Mouse (Mus musculus) neutrophil, adult 5-6 weeks (primary cell): Measurements from ENCODE around the gene Ccdc191. TPM values are rescaled to one million over a fixed set of nuclear protein-coding genes. Genes with fewer than 3 reads are reported as not detected.
A peak's percentile ranks its signal among the peaks of the same experiment; 100 is the strongest.

ENCODE experiments used
- ATAC-seq: fragments of 151-379, 151-347 bp; 2 replicates; pipeline ENCODE4 v1.8.0; 2017; ENCODE audit warnings: mild to moderate bottlenecking, moderate TSS enrichment; ENCODE audit not compliant: insufficient number of reproducible peaks, poor library complexity, low FRiP score, severe bottlenecking; ENCODE audit errors: extremely low read depth
- total RNA-seq: library from RNA; stranded (forward); fragments of 200-1000 nt; gene quantifications from 2 replicates; pipeline ENCODE4 v1.2.3, GENCODE M21; 2017

Ccdc191 gene
- total RNA-seq, result 8.3 and 12.4 TPM in 2 replicates

DNA sequence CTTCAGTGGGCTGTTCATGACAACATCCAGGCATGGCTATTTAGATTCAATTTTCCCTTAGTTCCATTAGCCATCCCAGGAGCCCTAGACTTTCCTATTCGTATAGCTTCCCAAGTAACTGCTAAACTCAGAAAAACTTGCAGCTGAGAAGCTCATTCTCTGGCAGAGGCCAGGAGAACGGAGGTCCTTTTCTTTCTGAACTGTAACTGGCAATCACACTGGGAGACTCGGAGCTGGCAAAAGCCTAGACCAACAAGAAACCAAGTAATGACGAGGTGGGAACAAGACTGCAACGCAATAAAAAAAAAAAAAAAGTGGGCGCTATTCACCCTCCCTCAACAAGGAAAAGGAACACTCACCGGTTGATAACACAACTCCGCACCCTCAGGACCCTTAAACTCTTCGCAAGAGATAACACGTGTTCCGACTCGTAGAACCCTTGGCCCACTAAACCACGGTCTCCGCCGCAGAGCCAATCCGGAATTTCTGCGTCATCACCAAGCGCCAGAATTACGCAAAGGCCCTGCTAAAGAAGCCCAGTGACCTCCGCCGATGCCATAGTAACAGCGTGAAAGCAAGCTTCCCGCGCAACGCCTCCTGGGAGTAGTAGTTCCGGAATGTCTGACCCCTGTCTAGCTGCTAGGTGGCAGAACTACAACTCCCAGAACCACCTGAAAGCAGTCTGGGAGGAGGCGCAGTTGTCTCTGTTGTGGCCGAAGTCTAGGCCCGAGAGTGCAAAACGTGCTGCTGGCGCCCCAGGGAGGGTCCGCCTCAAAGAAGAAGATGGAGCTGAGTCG lies at the start of gene Ccdc191:
Gene Ccdc191 (plus strand): TSS at position 593 of the 797 bp plus-strand sequence.
- peak; percentile 99 for ATAC-seq

DNA sequence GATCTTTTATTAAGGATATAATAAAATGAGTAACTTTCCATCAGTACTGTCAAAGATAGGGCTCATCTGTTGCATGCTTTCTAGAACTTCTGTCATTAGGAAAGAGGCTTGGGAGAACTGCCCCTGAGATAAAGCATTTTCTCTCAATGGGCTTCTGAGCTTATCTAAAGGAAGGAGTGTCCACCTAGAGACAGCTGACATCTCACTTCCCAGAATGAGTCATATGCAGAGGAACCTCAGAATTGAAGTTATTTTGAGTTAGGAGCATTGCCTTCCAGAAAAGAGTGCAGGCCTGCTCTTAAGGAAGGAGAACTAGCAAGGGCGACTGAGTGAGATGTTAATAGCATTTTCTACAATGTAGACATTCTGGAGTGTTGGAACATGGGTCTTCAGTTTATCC lies 48.4 kb upstream of the Ccdc191 start:
- ATAC-seq, result no peak

DNA sequence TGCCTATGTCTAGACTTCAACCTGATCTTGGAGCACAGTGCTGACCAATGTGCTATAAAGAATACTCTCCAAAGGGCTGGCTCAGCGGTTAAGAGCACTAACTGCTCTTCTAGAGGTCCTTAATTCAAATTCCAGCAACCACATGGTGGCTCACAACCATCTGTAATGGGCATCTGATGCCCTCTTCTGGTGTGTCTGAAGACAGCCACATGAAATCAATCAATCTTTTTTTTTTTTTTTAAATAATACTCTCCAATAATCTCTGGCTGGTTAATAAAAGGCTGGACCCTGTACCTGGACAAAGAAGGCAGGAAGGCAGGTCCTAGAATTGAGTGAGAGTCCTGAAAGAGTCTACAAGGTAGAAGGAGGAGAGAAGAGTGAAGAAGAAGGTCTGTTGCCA lies 39.8 kb upstream of the Ccdc191 start:
- no peak for ATAC-seq

DNA sequence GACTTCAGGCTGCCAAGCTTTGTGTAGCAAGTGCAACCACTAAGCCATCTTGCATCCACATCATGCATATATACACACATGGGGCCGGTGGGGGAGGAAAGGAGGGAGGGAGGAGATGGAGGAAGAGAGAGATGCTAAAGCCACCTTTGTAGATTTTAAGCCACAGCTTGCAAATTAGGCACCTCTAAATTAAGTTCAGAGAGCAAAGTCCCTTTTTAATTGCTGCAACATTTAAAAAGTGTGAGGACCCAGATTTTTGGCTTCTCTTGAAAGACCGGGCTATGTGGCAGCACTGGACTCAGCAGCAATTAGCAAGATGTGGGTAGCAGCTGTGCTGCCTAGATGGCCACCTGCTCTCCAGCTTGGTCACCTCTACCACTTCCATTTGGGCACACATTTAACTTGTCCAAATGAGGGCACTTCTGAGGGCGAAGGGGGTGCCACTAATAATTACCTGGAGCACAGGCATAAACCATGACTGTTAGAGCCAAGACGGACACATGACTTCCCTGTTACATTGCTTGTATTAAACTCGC lies 30.6 kb upstream of the Ccdc191 start:
- ATAC-seq, result no peak

DNA sequence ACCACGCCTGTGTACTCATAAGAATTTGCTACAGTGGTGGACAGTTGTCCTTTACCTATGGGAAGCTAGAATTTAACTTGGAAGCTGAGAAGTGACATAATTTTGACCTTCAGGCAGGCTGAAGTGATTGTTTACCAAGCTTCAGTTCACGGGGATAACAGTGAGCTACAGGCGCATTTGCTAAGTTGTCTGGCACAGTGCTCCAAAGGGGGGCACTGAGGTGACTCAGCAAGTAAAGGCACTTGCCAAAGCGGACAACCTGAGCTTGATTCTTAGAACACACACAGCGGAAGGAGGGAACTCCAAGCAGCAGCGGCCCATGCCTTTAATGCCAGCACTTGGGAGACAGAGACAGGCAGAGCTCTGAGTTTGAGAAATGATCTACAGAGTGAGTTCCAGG lies 29.0 kb upstream of the Ccdc191 start:
- ATAC-seq, result no peak

DNA sequence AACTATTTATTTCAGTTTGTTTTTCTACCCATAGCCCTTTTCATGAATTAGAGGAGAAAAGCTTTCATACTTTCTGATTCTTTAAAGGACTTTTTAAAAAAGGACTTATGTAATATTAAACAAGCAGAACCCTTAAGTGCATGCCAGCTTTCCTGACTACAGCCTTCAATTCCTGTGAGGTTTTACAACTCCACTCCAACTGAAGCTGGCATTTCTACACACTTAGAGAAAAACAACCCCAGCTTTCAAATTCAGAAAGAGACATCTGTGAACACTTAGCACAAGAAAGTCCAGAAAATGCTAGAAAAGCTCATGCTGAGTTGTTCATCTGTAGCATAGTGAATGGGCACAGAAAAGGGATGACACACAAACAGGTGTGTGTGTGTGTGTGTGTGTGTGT lies 19.8 kb upstream of the Ccdc191 start:
- ATAC-seq, result no peak

DNA sequence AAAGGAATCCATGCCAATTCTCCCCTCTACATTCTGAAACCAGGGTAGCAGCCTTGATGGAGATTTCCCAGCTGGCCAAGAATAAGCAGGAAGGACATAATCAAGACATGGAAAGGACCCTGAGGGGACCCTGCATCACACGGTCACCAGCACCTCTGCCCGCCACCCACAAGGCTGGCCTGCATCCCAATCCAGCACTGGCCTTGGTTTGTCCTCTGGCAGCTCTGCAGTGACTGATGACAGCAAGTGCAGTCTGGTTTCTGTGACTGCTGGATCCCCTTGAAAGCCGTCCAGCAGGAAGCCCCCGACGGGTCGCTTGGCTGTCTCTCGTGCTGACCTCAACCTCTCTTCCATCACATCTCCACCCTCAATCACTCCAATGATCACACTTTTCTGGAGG lies 18.2 kb upstream of the Ccdc191 start:
- no peak for ATAC-seq

DNA sequence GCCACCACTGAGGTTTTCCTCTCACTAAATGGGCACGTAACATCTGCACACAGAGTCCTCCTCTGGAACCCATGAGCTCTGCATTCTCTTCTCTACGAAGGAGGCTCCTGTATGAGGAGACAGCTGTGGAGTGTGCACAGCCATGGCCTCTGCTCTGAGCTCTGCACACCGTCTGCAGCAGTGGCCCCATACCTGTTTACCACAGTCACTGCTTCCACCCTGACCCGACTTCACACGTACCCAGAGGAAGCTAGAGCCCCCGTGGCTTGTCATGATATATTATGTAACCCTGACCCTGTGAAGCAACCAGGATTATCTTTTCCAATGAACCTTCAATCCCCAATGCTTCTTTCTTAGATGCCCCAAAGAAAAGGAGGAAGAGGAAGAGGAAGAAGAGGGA lies 9.8 kb upstream of the Ccdc191 start:
- ATAC-seq, result no peak

DNA sequence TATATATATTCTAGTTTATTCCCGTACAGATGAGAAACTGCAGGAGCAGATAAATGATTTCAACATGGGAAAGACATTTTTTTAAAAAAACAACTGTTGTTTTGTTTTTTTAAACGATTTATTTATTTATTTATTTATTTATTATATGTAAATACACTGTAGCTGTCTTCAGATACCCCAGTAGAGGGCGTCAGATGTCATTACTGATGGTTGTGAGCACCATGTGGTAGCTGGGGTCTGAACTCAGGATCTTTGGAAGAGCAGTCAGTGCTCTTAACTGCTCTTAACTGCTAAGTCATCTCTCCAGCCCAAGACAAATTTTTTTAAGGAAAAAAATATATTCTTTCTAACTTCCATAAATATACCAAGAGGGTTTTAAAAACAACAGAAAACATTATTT lies 8.0 kb upstream of the Ccdc191 start:
- ATAC-seq, result no peak

DNA sequence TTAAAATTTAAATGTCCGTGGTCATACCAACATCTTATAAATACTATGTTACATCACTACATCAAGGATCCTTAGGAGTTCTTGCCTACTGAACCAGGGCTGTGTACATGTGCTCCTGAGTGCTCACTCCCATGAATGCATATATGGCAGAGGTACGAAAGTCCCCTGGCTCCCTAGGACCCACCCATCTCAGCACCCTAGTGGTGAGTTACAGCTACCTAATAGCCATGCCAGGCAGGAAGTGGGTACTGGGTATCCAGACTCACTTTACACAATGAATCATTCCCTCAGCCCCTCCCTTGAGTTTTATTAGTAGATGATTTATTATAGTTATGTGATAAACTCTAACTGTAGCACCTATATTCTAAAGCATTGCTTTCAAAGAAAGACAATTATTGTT lies 7.3 kb upstream of the Ccdc191 start:
- no peak for ATAC-seq

DNA sequence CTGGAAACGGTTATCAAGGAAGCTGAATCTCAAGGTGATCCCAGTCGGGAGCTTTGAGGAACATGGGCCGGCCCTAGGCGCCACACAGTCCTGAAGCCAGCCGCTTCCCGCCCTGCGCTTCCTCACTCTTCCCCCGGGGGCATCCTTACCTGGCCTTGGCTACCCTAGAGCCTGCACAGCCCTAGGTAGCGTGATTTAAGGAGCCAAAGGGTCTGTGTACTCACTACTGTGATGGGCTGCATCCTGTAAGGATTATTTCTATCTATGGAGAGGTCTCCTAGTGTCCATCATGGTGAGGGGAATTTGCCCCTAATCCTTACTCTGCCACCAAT lies 371 bp downstream of the Ccdc191 start:
- ATAC-seq, result peak; percentile 69

DNA sequence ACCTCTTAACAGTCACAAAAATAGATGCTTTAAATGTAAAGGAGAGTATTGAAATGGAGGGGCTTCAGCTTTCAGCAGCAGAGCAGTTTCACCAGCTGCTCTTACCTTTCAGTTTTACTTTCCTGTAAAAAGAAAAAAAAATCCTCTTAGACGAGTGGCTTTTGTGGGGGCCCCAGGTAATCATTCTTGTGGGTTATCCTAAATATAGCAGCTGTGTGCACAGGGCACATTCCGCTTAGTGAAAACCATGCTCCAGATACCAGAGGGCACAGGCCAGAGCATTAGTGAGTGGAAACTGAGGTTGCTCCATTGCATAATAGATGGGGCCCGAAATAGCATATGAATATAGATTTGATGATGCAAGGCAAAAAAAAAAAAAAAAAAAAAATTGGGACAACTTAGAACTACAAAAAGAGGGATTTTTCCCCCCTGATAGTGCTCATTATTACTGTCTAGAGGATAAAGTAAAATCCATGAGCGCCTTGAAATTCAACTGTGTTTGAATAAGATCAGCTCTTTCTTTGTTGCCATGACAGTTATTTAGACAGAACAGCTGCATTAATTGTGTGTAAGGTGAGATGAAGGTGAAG lies 1.2 kb downstream of the Ccdc191 start:
- no peak for ATAC-seq

DNA sequence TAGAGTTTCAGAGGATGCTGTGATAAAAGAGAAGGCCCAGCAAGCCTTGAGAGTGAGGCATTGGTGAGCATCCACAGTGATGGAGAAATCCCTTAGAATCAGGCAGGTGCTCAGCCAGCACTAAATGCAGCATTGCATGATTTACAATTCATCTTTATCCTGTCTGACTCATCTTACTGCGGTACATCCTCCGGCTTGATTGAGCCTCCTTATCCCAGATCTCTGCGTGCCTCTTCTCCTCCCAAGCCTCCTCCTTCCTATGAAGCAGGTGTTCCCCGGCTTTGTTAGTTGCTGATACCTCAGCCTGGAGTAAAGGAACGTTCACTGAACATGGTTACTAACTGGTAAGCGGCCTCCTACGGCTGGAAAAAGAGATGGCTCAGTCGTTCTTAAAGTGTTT lies 4.9 kb downstream of the Ccdc191 start:
- no peak for ATAC-seq

DNA sequence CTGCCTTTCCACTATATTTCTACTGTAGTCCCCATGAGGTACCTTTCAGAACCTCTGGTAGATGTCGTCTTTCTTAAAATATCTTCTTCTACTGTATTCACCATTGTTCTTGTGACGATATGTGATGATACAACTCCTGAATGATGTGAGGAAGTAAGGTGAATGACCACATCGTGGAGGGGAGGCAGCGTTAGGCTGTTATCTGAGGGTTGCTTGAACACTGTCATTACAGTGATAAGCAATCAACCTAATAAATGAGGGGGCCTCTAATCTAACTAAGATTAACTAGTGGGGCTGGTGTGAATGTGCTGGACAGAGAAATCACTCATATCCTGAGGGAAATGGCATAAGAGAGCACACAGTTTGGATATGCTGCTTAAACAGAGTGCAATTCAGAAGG lies 10.5 kb downstream of the Ccdc191 start:
- ATAC-seq, result no peak

DNA sequence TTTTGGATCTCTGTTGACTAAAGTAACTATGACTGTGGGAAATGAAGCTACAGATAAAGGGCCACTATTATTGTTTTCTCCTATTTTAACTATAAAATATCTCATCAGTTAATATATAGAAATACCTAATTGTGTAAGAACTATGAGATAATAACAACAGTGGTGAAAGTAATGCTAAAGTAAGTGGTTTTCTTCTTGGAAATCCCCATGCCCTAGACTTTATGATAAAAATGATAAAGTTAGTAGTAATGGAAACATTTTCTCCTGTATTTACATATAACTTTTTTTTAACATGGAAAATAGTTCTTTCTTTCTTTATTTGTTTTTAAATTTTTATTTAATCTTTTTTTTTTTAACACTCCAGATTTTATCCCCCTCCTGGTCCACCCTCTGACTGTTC lies 11.0 kb downstream of the Ccdc191 start:
- ATAC-seq, result no peak

DNA sequence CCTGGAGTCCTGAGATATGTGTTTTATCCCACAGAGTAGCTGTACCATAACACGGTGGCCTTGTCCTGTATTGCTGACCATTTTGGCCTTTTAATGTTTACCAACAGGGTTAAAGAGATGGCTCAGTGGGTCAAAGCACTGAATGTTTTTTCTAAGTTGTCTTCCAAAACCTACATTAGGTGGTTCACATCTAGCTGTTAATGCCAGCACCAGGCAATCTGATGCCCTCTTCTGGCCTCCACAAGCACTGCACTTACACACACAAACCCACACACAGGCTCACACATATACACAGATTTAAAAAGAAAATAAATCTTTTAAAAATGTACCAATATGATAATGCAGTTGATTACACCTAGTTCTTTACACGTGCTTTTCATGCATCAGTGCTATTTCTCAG lies 19.3 kb downstream of the Ccdc191 start:
- ATAC-seq, result no peak

DNA sequence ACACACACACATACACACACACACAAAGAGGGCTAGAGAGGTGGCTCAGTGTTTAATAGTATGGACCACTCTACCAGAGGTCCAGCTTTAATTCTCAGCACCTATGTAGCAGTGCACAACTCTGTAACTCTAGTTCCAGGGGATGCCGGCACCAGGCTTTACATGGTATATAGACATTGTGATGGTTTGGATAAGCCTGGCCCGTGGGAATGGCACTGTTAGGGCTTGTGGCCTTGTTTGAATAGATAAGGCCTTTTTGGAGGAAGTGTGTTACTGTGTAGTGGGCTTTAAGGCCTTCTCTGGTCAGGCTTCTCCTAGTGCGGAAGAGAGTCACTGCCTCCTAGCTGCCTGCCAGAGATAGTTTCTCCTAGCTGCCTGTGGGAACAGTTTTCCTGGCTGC lies 29.3 kb downstream of the Ccdc191 start:
- ATAC-seq, result no peak

DNA sequence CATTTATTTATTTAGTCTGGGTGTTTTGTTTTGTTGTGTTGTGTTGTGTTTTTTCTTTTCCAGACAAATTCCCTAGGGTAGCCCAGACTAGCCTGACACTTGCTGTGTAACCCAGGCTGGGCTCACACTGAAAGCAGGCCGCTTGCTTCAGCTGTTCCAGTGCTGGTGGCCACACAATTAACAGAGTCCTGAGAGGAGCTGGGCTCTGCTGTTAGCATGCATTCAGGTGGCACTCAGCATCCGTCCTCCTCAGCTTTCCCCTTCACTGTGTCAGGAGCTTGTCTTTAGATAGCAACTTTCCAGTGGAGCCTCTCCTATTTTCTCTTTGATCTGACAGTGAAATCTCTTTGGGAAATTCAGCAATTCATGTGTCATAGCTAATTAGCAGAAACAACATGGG lies 32.4 kb downstream of the Ccdc191 start:
- ATAC-seq, result no peak

DNA sequence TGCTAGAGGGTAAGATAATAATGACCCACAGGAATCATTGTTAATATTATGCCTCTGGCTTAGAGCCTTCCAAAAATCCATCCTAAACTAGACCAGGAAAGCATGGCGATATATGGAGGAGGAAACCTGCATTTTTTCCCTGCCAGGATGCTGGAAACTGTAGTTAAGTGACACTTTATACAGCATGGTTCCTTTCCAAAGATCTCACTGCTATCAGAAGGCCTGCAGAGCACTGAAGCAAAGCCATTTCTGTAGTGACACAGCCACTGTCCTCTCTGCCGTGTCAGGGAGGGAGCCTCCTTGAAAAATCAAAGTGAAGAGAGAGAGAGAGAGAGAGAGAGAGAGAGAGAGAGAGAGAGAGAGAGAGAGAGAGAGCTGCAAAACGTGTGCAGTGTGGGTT lies 33.0 kb downstream of the Ccdc191 start:
- ATAC-seq, result no peak

DNA sequence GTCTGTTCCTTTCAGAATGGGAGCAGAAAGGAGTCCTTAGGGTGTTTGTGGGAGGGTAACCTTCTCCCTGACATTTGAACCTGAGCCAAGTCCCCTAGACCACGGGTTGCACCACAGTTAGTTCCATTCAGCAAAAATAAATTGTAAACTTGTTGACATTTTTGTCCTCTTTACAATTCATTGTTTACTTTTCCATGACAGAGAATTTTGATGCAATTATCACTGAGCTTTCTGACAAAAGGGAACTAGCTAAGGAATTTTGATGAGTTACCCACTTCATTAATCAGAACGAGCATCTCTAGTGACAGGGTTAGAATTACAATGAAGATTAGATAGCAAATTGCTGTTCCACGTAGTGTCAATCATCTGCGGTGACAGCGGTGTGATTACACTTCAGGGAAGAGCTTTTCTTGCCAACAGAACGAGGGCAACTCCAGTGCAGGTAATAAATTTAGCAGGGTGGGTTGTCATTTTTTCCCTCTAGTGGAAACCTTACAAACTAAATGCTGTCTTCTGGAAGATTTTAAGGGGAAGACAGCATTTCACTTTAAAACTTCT lies 35.5 kb downstream of the Ccdc191 start:
- ATAC-seq, result no peak
